Comparison of ENCODE assay signal across 18 mouse cellular contexts in the genomic region with DNA sequence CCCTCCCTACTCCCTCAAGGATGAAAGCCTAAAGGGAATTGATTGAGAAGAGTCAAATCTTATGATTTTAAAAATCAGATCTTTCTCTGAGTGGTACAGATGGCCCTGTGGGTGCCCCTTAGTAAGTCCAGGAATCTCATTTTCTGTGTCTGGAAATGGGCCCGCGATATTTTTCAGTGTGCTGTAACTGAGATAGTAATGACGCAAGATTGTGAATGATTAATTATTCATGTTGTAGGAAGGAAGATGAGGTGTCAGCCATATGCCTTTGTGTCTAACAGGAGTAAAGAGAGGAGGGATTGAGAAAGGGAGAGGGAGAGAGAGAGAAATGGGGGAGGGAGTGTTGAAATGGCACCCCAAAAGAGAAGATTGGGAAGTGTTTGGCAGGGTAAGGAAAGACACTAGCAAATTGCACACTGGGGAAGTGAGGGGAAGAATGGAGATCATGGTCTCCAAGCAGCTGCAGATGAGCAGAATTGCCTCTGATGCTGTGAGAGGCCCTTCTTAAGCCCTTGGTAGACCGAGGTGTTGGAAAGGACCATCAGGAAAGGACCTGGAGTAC. TPM values are rescaled to one million over a fixed set of nuclear protein-coding genes. Genes with fewer than 3 reads are reported as not detected.
DNase-seq lines count a peak whose midpoint lies in the region; ATAC-seq lines count a peak whose summit lies in the region.
"Had no signal": no experiment of that assay in that cellular context is flagged by ENCODE, and none has a peak within 500 bp of the region (broad histone marks: within the 10 kb centered on the region; RNA-seq: fewer than 3 reads in every experiment).

No protein-coding gene starts in this region.

- peaks cover 38% of the 10 kb centered on the region for H3K4me1 ChIP-seq in forebrain, embryonic 10.5 days
- H3K4me1 ChIP-seq in forebrain, embryonic 14.5 days (ENCODE audit: control insufficient read depth, insufficient read depth, low read length): no peaks in the 10 kb centered on the region
- H3K4me1 ChIP-seq in hindbrain, embryonic 15.5 days (replicated peaks): 0 out of 2 replicates have a peak, but pooled peaks cover 3% of the 10 kb centered on the region
- no peaks in the 10 kb centered on the region; the same call in 1 of the 2 replicates for H3K4me1 ChIP-seq in midbrain, embryonic 16.5 days (ENCODE audit: control insufficient read depth, insufficient read depth, low read length)

- ATAC-seq in forebrain, embryonic 14.5 days: peak; percentile 53
- peak; percentile 16 for ATAC-seq in hindbrain, embryonic 15.5 days (ENCODE audit: low FRiP score, low read depth)
- ATAC-seq in midbrain, embryonic 16.5 days: peak; percentile 54
- ATAC-seq in megakaryocyte-erythroid progenitor cell, adult 5-6 weeks (replicated peaks; ENCODE audit: low FRiP score, low TSS enrichment, poor library complexity, severe bottlenecking): no peak
- ATAC-seq: liver, postnatal 0 days had no signal

- no peaks in the 10 kb centered on the region for H3K9me3 ChIP-seq in forebrain, embryonic 10.5 days
- H3K9me3 ChIP-seq in forebrain, embryonic 14.5 days (replicated peaks; ENCODE audit: control insufficient read depth, low read length): no peaks in the 10 kb centered on the region
- H3K9me3 ChIP-seq in hindbrain, embryonic 15.5 days: no peaks in the 10 kb centered on the region
- H3K9me3 ChIP-seq in midbrain, embryonic 16.5 days (replicated peaks; ENCODE audit: control insufficient read depth, low read length, poor library complexity, severe bottlenecking): no peaks in the 10 kb centered on the region
- H3K9me3 ChIP-seq: limb, embryonic 15.5 days had no signal

- H3K4me3 ChIP-seq in forebrain, embryonic 10.5 days: peak overlapping the region; percentile 32; the same call in 1 of the 2 replicates
- peak overlapping the region; percentile 35 for H3K4me3 ChIP-seq in forebrain, embryonic 14.5 days (ENCODE audit: low read depth, low read length)
- peak overlapping the region; percentile 42 for H3K4me3 ChIP-seq in hindbrain, embryonic 15.5 days
- peak overlapping the region; percentile 53 for H3K4me3 ChIP-seq in midbrain, embryonic 16.5 days (ENCODE audit: low read depth, low read length)
- H3K4me3 ChIP-seq: limb, embryonic 15.5 days had no signal

- H3K27ac ChIP-seq in forebrain, embryonic 10.5 days: peak overlapping the region; percentile 51; the same call in 1 of the 2 replicates
- H3K27ac ChIP-seq in forebrain, embryonic 14.5 days (ENCODE audit: low read depth, low read length): peak overlapping the region; percentile 95
- peak overlapping the region; percentile 91 for H3K27ac ChIP-seq in hindbrain, embryonic 15.5 days (replicated peaks)
- peak overlapping the region; percentile 95 for H3K27ac ChIP-seq in midbrain, embryonic 16.5 days (ENCODE audit: low read length)
- H3K27ac ChIP-seq: limb, embryonic 15.5 days had no signal

- WGBS in forebrain, embryonic 10.5 days: 2% methylated on average over 4 of the region's 4 CpGs
- WGBS in forebrain, embryonic 14.5 days: 2% methylated on average over 4 of the region's 4 CpGs
- 1% methylated on average over 4 of the region's 4 CpGs for WGBS in hindbrain, embryonic 15.5 days
- 2% methylated on average over 4 of the region's 4 CpGs for WGBS in midbrain, embryonic 16.5 days

- H3K36me3 ChIP-seq in forebrain, embryonic 10.5 days (replicated peaks): no peaks in the 10 kb centered on the region
- H3K36me3 ChIP-seq in forebrain, embryonic 14.5 days (ENCODE audit: control insufficient read depth, insufficient read depth, low read length): no peaks in the 10 kb centered on the region
- H3K36me3 ChIP-seq in hindbrain, embryonic 15.5 days: no peaks in the 10 kb centered on the region
- H3K36me3 ChIP-seq in midbrain, embryonic 16.5 days (ENCODE audit: control insufficient read depth, insufficient read depth, low read length): 0 out of 2 replicates have a peak, but pooled peaks cover 3% of the 10 kb centered on the region
- H3K36me3 ChIP-seq: limb, embryonic 15.5 days had no signal

- peak overlapping the region; percentile 55 for H3K4me2 ChIP-seq in forebrain, embryonic 14.5 days (ENCODE audit: low read length)
- peak overlapping the region; percentile 50 for H3K4me2 ChIP-seq in hindbrain, embryonic 15.5 days
- H3K4me2 ChIP-seq in midbrain, embryonic 16.5 days (ENCODE audit: low read length): peak overlapping the region; percentile 77
- H3K4me2 ChIP-seq: limb, embryonic 15.5 days had no signal

- no peak for DNase-seq in forebrain, embryonic 10.5 days (ENCODE audit: extremely low spot score, low spot score)
- DNase-seq in forebrain, embryonic 14.5 days (ENCODE audit: low spot score): peak; percentile 84
- DNase-seq in thymus, postnatal 10 days (ENCODE audit: low spot score in 2 of 2): no peak
- DNase-seq in lung, postnatal 14 days: no peak
- DNase-seq: adrenal gland, adult 8-10 months; cerebellum, adult 2 months; liver, postnatal 0 days; lung, postnatal 4 days; thymus, adult 2 months had no signal

- peak overlapping the region; percentile 79 for H3K9ac ChIP-seq in forebrain, embryonic 14.5 days (ENCODE audit: low read length)
- peak overlapping the region; percentile 59 for H3K9ac ChIP-seq in hindbrain, embryonic 15.5 days
- peak overlapping the region; percentile 80 for H3K9ac ChIP-seq in midbrain, embryonic 16.5 days (ENCODE audit: low read depth, low read length)
- H3K9ac ChIP-seq: limb, embryonic 15.5 days; liver, postnatal 0 days had no signal

- H3K27me3 ChIP-seq in forebrain, embryonic 10.5 days (ENCODE audit: poor library complexity, severe bottlenecking): peaks cover 99% of the 10 kb centered on the region
- peaks cover 44% of the 10 kb centered on the region for H3K27me3 ChIP-seq in forebrain, embryonic 14.5 days (replicated peaks; ENCODE audit: control insufficient read depth, insufficient read depth, low read length)
- peaks cover 33% of the 10 kb centered on the region for H3K27me3 ChIP-seq in hindbrain, embryonic 15.5 days
- H3K27me3 ChIP-seq in midbrain, embryonic 16.5 days (ENCODE audit: control insufficient read depth, insufficient read depth, low read depth, low read length): peaks cover 2% of the 10 kb centered on the region; the same call in 1 of the 2 replicates

RNA-seq across cellular contexts. Expression of gene Slc17a6, which starts 2.6 kb away (rescaled TPM):
- polyA plus RNA-seq in forebrain, embryonic 10.5 days (2016; fragmentation: Nextera tagmentation; extraction: Ambion mirVana): 3.5 and 6.9 TPM in 2 replicates
- 49.0 and 57.0 TPM in 2 replicates for polyA plus RNA-seq in forebrain, embryonic 14.5 days (2014; fragmentation: Nextera tagmentation; extraction: Ambion mirVana)
- polyA plus RNA-seq in hindbrain, embryonic 15.5 days (2015; fragmentation: Nextera tagmentation; extraction: Ambion mirVana): 97.5 and 105 TPM in 2 replicates
- polyA plus RNA-seq in midbrain, embryonic 16.5 days (2015; fragmentation: Nextera tagmentation; extraction: Ambion mirVana): 130 and 142 TPM in 2 replicates
- total RNA-seq in megakaryocyte-erythroid progenitor cell, adult 5-6 weeks (2014; fragmentation: Nextera tagmentation): not detected in 2 replicates
- not detected in 2 replicates for total RNA-seq in megakaryocyte-erythroid progenitor cell, adult 5-6 weeks (2017)
- total RNA-seq: gastrocnemius, adult 8-10 months; heart, adult 8-10 months; MEL had no signal
- polyA plus RNA-seq: heart, postnatal 0 days; kidney, embryonic 16.5 days; liver, postnatal 0 days had no signal
